Mouse (Mus musculus) kidney, postnatal 0 days (tissue): Measurements from ENCODE around the gene Mus81. TPM values are rescaled to one million over a fixed set of nuclear protein-coding genes. Genes with fewer than 3 reads are reported as not detected.

ENCODE experiments used
- ATAC-seq: fragments of 200-750 bp; cut with Nextera tagmentation; replicated peaks from 2 replicates; pipeline ENCODE4 v1.8.0; 2017; ENCODE audit warnings: low read depth, moderate number of reproducible peaks, moderate TSS enrichment, moderate library complexity; ENCODE audit not compliant: low FRiP score
- DNase-seq: peaks from one replicate; pipeline ENCODE4 v3.0.0-alpha.2; 2016; ENCODE audit warnings: low spot score
- H3K27ac ChIP-seq: fragments of 300-500 bp; sonication (generic); 2 replicates; pipeline ENCODE4 v1.5.1; 2014; ENCODE audit warnings: mild to moderate bottlenecking
- H3K27me3 ChIP-seq: fragments of 300-500 bp; sonication (generic); 2 replicates; pipeline ENCODE4 v1.6.1; 2014; ENCODE audit warnings: low read length, mixed read lengths; ENCODE audit not compliant: insufficient read depth
- H3K36me3 ChIP-seq: fragments of 300-500 bp; sonication (generic); 2 replicates; pipeline ENCODE4 v1.6.1; 2014; ENCODE audit warnings: low read length, mixed read lengths; ENCODE audit not compliant: insufficient read depth
- H3K4me1 ChIP-seq: fragments of 300-500 bp; sonication (generic); replicated peaks from 2 replicates; pipeline ENCODE4 v1.6.1; 2014; ENCODE audit warnings: antibody characterized with exemption, low read length, mixed read lengths; ENCODE audit not compliant: insufficient read depth
- H3K4me2 ChIP-seq: fragments of 300-500 bp; sonication (generic); 2 replicates; pipeline ENCODE4 v1.6.1; 2014; ENCODE audit warnings: mild to moderate bottlenecking, low read length, moderate library complexity, mixed read lengths
- H3K4me3 ChIP-seq: fragments of 300-500 bp; sonication (generic); replicated peaks from 2 replicates; pipeline ENCODE4 v1.5.1; 2014; ENCODE audit warnings: low read depth, low read length
- H3K9ac ChIP-seq: fragments of 300-500 bp; sonication (generic); 2 replicates; pipeline ENCODE4 v1.6.1; 2014; ENCODE audit warnings: low read depth, low read length
- H3K9me3 ChIP-seq: fragments of 300-500 bp; sonication (generic); replicated peaks from 2 replicates; pipeline ENCODE4 v1.6.1; 2016; ENCODE audit warnings: low read length, inconsistent platforms, mixed read lengths
- CTCF ChIP-seq: IDR thresholded peaks from 2 replicates; pipeline ENCODE4 v1.5.1; 2016; ENCODE audit warnings: antibody characterized with exemption, low read depth, mild to moderate bottlenecking, moderate library complexity
- WGBS: fragments of 180-500 bp; shearing (Covaris S2); extraction: QIAGEN DNeasy Blood & Tissue Kit; methylation state at CpG from one replicate; pipeline ENCODE4 v1.1.7; 2014; 5-methylcytosine and 5-hydroxymethylcytosine counted together
- polyA plus RNA-seq: library from polyadenylated mRNA; unstranded; fragments of >200 nt; fragmentation: Nextera tagmentation; extraction: Ambion mirVana; gene quantifications from 2 replicates; pipeline ENCODE4 v1.2.1, GENCODE M21; 2015

The Mus81 gene
- polyA plus RNA-seq, 1 experiment from 2014 or later = 31.3 TPM

- no peak overlapping the region for H3K9ac ChIP-seq
- ATAC-seq (no peak), DNase-seq (no peak)
- H3K4me1 ChIP-seq = peaks cover 22% of the 10 kb centered on the region
- H3K4me3 ChIP-seq = no peak overlapping the region
- H3K4me2 ChIP-seq = no peak overlapping the region
- no peaks in the 10 kb centered on the region for H3K9me3 ChIP-seq
- peaks cover 7% of the 10 kb centered on the region; the same call in 1 of the 2 replicates for H3K36me3 ChIP-seq
- WGBS = 82% methylated on average over 6 of the region's 6 CpGs
- 0 out of 2 replicates have a peak, but pooled peaks have one; percentile 1 for TF ChIP-seq CTCF
- H3K27me3 ChIP-seq = peaks cover 8% of the 10 kb centered on the region; the same call in 1 of the 2 replicates
- H3K27ac ChIP-seq = no peak overlapping the region
Observed at GRCm38 (mm10) chr19:5451766-5452165, 36.4 kb downstream of the Mus81 start.

GRCm38 (mm10) chr19:5449673-5450072 lies 38.5 kb downstream of the Mus81 start:
- Histone ChIP-seq H3K4me2 (no peak overlapping the region), H3K36me3 (peaks cover 6% of the 10 kb centered on the region; the same call in 1 of the 2 replicates), H3K27me3 (peaks cover 8% of the 10 kb centered on the region; the same call in 1 of the 2 replicates), H3K4me3 (no peak overlapping the region), H3K9ac (no peak overlapping the region), H3K27ac (no peak overlapping the region), H3K4me1 (peaks cover 16% of the 10 kb centered on the region), H3K9me3 (no peaks in the 10 kb centered on the region)
- TF ChIP-seq CTCF = no peak
- DNase-seq (no peak), ATAC-seq (no peak)
- WGBS = 91% methylated on average over 3 of the region's 3 CpGs

GRCm38 (mm10) chr19:5448354-5449150 lies 39.6 kb downstream of the Mus81 start:
- WGBS = 5% methylated on average over 36 of the region's 36 CpGs
- H3K27me3 ChIP-seq = peaks cover 8% of the 10 kb centered on the region; the same call in 1 of the 2 replicates
- no peak overlapping the region for H3K9ac ChIP-seq
- H3K27ac ChIP-seq = no peak overlapping the region
- H3K9me3 ChIP-seq = no peaks in the 10 kb centered on the region
- no peak for ATAC-seq
- no peaks in the 10 kb centered on the region for H3K36me3 ChIP-seq
- H3K4me1 ChIP-seq = peaks cover 16% of the 10 kb centered on the region
- peak overlapping the region; percentile 96 for H3K4me2 ChIP-seq
- DNase-seq = no peak
- H3K4me3 ChIP-seq = peak overlapping the region; percentile 58
- no peak for TF ChIP-seq CTCF

DNA sequence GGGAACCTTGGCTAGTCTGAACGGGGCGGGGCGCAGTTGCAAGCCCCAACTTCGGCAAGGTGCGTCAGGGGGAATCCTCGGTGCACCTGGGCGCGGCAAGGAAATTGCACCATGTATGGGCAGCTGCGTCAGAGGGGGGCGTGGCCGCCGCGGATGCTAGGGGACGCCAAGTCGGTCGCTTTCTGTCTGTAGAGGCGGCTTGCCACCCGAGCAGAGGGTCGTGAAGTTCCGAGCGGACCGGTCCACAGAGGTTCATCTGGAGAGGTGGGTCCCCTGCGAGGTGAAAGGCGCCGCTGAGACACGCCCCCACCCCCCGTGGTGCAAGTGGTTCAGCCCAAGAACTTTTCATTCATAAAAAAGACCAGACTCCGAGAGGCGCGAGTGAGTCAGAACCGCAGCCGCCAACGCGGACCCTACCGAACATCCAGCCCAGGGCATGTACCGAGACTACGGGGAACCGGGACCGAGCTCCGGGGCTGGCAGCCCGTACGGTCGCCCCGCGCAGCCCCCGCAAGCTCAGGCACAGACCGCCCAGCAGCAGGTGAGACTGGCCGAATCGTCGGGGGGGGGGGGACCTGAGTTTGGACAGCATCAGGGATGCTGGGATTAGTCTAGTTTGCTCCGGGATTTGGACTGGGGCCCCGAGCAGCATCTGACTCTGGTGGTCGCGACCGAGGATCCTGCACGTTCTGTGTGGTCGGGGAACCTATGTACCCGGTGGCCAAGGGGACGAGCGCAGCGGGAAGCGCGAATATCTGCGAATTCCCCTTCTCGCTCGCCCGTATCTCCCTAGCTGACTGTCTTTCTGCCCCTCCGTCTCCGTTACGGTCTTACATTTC lies 40.5 kb downstream of the Mus81 start, which contains the start of gene Fosl1:
TSS of gene Fosl1 (plus strand) at position 33 of the 839 bp plus-strand sequence.
- Histone ChIP-seq H3K36me3 (no peaks in the 10 kb centered on the region), H3K4me3 (peak within 1 kb of the TSS; percentile 58), H3K4me1 (peaks cover 16% of the 10 kb centered on the region), H3K4me2 (peak within 1 kb of the TSS; percentile 96), H3K27me3 (peaks cover 8% of the 10 kb centered on the region; the same call in 1 of the 2 replicates), H3K27ac (no peak within 1 kb of the TSS), H3K9ac (peak within 1 kb of the TSS; percentile 36), H3K9me3 (no peaks in the 10 kb centered on the region)
- peak; percentile 41 for ATAC-seq
- DNase-seq = peak; percentile 65
- under 1% methylated on average over 70 of the region's 70 CpGs for WGBS
- no peak for TF ChIP-seq CTCF

- Histone ChIP-seq H3K4me1 (peaks cover 16% of the 10 kb centered on the region), H3K36me3 (no peaks in the 10 kb centered on the region), H3K9ac (no peak overlapping the region), H3K27me3 (peaks cover 8% of the 10 kb centered on the region; the same call in 1 of the 2 replicates), H3K4me2 (no peak overlapping the region), H3K4me3 (no peak overlapping the region), H3K27ac (no peak overlapping the region), H3K9me3 (no peaks in the 10 kb centered on the region)
- TF ChIP-seq CTCF = no peak
- ATAC-seq (no peak), DNase-seq (no peak)
- WGBS = 85% methylated on average over 5 of the region's 5 CpGs
Observed at GRCm38 (mm10) chr19:5445747-5446146, 42.5 kb downstream of the Mus81 start.

DNA sequence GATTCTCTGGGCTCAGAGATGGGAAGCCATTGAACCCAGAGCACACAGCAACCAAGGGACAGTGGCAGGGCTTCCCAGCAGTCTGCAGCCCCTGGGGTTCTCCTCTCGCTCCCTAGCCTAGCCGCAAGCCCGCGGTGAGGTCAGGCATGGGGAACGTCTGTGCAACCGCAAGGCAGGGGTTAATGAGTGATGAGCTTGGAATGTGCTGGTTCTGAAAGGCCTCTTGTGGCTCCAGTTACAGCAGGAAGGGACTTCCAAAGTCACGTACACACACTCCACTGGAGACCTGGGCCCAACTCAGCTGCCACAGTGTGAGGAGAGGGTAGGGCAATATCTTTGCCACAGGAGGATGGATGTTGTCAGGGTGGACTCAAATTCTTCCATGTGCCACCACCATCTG lies 43.2 kb downstream of the Mus81 start:
- Histone ChIP-seq H3K27ac (no peak overlapping the region), H3K36me3 (no peaks in the 10 kb centered on the region), H3K4me1 (peaks cover 16% of the 10 kb centered on the region), H3K27me3 (peaks cover 8% of the 10 kb centered on the region; the same call in 1 of the 2 replicates), H3K9ac (0 out of 2 replicates have a peak overlapping the region, but pooled peaks have one; percentile 4), H3K4me3 (no peak overlapping the region), H3K4me2 (no peak overlapping the region), H3K9me3 (no peaks in the 10 kb centered on the region)
- DNase-seq (no peak), ATAC-seq (peak; percentile 19; the same call in 1 of the 2 replicates)
- 7% methylated on average over 7 of the region's 7 CpGs for WGBS
- TF ChIP-seq CTCF = no peak
